Mouse (Mus musculus): Measurements from ENCODE around the gene Srsf1.

The Srsf1 gene

DNA sequence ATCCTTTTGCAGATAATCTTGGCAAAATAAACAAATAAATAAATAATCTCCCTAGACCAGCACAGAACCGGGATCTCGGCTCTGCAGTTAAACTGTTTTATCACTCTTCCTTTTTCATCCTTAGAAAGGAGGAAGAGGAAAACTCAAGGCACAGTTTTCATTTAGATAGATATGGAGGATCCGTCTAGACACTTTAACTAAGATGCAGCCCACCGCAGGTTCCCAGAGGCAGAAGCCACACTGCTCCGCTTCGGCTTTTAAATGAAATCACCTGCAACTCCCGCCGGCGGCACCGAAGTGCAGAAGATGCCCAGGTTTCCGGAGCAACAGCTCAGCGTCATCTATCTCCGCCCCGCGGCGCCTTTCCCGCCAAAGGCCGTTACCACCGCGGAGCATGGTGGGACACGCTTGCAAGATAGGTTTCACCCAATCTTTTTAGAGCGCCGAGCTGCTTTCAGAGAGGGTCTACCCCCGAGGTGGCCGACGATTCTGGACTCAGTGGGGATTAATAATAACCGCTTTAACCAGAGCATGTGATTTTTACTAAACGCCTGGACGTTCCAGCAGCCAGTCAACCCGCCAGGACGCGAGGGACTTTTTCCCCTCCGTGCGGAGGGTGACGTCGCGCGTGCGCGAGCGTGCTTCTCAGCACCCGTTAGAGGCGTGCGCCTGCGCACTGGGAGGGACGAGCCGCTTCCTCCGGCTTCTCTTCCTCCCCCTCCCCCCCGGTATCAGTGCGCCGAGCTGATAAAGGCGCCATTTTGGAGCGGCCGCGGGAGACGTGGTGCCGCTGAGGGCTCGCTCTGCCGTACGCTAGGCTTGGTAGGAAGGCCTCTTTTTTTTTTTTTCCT lies at the start of gene Srsf1:
Gene Srsf1, plus strand, starts transcription at position 430 of the 851 bp plus-strand sequence.
- DNase-seq (ENCODE audit: low read depth) = peak; percentile 97

DNA sequence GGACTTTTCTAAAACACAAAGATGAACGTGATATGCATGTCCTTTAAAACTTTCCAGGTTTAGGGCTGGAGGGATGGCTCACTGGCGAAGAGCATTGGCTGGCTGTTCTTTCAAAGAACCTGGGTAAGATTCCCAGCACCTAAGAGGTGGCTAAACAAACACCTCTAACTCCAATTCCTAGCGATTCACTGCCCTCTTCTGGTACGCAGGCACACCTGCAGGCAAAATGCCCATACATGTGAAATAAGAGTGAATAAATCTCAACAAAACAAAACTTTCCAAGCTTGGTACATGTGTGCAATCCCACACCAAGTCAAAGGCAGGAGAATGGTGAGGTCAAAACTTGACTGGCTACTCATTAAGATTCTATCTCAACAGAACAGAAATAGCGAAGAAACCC lies 47.4 kb upstream of the Srsf1 start:
- no peak for DNase-seq (ENCODE audit: low read depth)

DNA sequence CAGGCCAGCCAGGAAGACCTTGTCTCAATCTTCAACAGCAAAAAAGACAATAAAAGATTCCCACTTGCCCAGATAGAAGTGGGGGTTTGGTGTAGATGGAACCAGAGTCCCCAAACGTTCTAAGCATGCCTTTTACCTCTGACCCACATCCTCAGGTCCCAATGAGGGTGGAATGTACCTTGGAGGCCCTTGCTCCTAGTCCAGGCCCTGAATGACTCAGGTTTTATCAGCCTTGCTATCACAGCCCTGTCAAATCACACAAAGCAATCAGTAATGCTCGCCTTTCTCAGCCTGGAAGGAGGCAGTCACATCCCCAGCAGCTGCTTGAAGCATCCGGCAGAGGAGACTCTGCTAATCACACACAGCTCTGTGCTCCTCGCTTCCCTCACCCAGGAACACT lies 44.4 kb upstream of the Srsf1 start:
- DNase-seq (ENCODE audit: low read depth) = no peak

DNA sequence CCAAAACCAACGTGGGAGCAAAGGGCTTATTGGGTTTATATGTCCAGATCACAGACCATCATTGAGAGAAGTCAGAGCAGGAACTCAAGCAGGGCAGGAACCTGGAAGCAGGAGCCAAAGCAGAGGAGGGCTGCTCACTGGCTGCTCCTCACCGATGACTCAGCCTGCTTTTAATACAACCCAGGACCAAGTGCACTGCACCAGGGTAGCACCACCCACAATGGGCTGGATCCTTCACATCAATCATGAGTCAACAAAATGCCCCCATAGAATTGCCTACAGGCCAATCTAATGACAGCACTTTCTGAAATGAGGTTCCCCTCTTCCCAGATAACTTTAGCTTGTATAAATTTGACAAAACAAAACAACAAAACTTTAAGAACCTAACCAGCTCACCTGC lies 43.0 kb upstream of the Srsf1 start:
- no peak for DNase-seq (ENCODE audit: low read depth)

DNA sequence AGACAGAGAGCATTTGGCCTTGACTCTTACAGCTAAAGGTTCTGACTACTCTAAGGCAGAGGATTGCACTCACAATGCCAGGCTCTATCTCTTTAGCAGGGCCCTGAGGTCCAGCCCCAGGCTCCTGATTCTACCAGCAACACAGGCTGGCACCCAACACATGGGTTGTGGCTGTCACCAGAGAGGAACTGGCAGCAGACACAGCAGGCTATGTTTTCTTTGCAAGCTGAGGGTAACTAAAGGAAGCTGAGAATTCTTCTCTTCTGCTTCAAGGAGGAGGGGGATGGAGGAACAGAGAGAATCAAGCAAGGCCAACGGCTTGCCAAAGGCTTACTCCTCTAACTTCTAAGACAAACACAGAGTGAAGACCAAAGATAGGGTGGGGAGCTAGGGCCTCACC lies 38.5 kb upstream of the Srsf1 start:
- DNase-seq (ENCODE audit: low read depth) = no peak

DNA sequence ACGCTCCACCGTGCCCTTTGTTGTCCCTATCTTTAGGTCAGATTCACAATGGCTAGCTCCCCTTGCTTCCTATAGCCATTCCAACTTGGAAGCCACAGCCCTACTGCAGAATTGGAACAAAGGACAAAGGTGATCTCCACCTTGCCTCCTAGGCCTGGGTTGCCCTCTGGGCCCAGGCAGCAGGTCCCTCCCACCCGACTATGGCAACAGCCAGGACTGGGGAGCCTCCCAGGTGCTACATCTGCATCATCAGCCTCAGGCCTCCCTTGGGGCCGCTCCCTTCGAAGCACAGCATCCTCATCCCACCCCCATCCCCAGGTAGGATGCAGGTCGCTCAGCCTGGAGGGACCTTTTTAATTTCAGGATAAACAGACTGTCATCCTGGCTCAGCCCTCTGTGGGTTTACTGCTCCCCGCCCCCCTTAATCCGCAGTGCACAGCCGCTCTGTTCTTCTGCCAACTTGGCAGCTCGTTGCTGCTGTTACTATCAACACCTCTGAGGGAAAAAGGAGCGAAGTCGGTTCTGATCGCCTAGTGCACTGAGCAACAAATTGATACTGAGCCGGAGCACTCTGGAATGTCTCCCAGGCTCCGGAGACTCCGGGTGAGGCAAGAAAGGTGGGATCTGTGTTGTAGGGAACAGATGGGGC lies 37.5 kb upstream of the Srsf1 start:
- DNase-seq (ENCODE audit: low read depth) = no peak

DNA sequence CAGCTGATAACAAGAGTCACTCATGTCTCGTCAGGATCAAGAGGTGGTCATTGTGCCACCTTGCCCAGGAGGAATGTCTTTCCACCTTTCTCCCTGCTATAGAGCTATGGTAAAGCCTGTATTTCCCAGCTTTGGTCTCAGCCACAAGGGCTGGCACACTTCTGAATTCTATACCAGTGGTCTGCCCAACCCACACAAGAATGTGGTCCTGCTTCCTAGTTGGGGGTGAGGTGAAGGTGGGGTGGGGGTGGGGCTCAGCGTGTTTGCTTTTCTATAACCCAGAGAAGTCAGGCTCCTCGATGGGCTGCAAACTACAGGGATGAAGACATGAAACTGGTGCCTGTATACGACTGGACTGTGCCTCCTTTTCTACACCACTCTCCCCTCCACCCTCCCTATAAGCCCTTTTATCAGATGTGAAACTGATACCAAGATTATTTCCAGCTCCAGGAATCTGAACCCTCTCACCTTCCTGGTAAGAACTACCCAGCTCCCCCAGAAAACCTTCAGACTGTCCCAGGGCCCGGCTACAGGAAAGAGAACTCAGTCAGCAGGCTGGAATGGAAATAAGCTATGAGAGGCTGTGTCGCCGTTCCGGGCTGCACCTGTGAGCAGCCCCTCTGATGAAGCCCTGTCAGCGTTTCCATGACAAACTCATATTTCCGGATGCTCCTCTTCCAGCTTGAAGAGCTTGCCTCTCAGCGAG lies 35.8 kb upstream of the Srsf1 start:
- DNase-seq (ENCODE audit: low read depth) = no peak

DNA sequence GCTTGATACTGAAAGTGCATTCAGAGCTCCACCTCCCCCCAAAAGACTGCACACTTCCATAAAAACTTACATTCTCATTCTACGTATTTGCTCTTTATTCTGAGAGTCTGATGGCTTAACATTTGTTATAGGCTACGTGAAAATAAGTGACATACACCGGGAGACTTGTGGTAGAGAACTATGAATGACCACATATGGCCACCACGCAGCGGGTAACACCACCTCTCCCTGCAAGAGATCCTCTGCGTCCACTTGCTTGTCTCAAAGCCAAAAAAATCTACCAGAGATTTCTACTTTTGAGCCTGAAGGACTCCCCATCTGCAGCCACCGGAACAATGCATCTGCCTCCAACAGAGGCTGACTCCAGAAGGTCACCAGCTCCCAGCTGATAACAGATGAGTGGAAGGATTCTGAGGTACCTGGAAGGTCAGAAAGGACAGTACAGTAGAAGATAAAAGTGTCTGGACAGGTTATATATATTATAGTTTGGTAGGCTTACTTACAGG lies 35.2 kb upstream of the Srsf1 start:
- no peak for DNase-seq (ENCODE audit: low read depth)

DNA sequence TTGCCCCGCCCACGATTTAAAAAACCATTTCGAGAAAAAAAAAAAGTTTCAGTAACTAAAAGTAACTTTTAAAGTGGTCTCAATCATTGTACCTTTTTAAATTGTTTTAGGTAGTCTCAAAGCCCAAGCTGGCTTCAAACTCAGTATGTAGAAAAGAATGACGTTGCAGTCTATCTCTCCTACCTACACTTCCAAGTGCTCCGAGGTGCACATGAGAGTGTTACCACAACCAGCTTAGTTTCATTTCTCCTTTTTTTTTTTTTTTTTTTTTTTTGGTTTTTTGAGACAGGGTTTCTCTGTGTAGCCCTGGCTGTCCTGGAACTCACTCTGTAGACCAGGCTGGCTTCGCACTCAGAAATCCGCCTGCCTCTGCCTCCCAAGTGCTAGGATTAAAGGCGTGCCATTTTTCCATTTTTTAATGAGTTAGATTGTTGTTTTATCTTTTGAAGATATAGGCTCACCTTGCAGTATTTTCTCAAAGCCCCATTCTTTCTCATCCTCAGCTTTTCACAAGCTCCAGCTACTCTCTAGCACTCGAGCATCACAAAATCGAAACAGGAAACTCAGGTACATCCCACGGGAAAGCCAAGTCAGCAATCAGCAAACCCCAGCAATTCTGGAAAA lies 34.4 kb upstream of the Srsf1 start:
- DNase-seq (ENCODE audit: low read depth) = no peak

DNA sequence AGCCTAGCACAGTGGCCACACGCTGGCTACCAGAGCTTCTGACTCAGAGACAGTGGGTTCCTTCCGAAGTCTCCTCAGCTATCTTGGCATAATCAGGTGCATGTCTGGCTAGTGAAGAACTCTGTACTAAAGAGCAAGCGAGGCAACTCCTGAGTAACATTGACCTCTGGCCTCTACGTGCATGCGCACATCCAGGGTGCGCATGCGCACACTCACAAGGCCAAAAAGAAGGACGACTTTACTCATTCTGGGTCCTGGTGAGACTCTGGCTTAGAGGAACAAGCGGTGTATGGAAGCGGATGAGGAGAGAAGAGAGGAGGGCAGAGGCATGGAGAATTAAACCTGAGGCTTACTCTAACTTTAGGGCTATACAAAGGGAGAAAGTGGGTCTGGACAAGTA lies 33.5 kb upstream of the Srsf1 start:
- no peak for DNase-seq (ENCODE audit: low read depth)

DNA sequence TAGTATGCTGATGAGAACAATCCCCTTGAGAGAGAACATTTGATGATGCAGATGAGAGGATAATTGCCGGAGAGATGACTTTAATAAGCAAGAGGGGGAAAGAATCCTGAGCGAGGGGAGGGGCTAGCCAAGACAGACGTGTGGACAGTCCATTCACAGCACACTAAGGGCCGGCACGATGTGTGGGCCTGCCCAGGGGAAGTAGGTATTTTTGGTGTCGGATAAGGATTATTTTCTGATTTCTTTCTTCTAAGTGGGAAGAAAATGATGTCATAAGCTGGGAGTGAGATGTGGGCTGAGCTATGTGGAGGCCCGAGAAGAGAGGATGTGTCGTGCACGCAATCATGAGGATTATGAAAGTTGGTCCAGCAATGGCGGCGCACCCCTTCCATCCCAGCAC lies 32.0 kb upstream of the Srsf1 start:
- no peak for DNase-seq (ENCODE audit: low read depth)

DNA sequence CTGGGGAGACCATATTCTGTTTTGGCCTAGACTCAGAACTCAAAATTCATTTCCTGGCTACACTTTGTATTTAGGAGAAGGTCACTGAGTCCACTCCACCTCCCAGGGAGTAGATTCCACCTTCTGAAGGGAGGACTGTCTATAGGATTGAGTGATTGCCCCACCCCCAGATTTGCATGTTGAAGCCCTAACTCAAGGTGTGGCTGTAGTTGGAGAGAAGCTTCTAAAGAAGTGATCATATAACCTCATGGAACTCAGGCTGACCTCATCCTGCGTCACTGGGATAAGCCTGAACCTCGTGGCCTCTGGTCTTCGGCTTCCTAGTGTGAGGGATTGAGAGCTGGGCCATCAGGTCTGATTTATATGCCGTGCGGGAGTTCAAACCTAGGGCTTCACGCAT lies 31.4 kb upstream of the Srsf1 start:
- DNase-seq (ENCODE audit: low read depth) = no peak

DNA sequence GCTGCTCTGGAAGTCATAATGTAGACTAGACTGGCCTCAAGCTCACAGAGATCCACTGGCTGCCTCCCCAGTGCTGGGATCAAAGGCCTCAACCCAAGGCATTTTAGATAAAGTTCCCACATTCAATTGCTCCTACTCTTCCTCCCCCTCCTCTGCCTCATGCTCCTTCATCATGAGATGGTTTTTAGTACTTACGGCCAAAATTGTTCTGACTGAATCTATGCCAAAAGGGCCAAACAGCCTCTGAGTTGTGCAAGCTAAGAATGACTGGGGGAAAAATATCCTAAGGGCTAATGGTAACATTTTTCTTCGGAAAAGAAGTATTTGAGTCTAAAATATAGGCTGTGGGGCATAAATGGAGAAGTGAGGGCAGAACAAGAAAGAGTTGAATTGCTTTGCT lies 23.2 kb upstream of the Srsf1 start:
- DNase-seq (ENCODE audit: low read depth) = no peak

DNA sequence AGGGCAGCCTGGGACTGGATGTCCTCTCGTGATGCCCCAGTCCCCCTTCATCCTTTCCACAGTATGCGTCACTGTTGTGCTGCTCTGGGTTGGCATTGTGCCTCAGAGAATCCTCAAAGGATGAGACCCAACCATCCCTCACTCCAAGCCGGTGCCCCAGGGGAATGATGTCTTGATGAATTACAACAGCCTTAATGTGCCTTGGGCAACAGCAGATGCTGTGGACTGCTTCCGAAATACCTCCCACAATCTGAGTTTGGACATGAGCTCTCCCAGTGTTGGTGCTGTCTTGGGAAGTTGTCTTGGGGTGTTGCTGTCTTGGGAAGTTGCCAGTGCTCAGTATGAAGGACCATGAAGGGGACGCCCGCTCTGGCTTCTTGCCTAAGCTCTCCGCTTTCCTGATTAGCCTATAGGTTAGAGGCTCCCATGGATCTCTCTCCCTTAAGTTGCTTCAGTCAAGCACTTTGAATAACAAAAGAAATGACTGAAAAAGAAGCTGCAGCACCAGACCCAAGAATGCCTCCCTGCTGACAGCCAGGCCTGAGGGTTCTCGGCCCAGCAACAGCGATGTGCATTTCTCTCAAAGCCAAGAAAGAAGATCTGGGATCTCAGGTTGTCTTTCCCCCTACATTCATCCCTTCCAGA lies 19.7 kb upstream of the Srsf1 start:
- DNase-seq (ENCODE audit: low read depth) = no peak

DNA sequence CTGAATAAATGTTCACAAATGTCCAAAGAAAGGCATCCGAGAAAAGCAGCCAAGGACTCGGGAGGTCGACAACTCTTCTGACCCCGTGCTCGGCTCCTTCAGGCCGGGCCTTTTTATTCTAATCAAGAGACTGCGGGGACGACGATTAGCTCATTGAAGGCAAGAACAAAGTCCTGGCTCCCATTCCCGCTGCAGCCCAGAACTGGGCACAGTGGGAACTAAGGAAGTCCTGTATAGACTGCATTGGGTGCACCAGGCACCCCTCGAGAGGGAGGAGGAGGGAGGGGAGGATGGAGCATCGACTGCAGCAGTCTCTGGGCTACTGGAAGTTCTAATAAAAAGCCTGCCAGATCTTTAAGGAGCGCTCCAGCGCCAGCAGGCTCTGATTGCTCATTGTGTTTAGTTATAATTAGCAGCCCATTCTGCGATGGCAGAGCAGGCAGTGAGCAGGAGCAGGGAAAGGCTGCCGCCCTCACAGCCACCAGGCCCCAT lies 18.9 kb upstream of the Srsf1 start:
- no peak for DNase-seq (ENCODE audit: low read depth)

DNA sequence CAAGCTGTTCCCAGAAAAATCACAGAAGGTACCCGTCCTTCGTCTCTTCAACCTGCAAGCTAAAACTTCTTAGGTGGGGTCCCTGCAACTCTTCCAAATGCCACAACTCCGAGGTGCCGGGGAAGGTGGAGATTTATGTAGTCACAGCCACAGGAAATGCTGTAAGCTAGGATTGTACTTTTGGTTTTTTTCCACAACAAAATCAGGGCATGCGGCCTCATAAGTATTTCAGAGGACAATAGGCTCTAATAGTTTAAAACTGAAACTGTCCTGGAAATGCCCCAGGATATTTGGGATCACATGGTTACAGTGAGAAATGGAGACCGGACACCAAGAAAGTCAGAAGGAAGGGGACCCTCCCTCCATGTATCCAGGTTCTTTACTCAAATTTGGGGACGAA lies 17.0 kb upstream of the Srsf1 start:
- DNase-seq (ENCODE audit: low read depth) = no peak

DNA sequence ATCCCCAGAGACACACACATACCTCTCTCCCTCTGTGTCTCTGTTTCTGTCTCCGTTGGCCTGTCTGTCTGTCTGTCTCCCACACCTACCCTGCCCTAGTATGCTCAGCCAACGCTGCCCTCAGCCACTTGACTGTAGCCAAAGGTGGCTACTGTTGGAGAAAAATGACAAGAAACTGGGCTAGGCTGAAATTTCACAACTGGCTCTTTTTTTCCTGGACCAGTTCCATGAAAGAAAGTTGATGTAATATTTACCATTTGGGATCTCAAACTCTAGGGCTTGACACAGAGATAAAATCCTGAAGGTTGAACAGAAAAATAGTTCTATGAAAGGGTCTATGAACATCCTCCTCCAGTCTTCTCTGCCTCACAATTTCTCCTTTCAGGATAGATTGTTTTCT lies 16.3 kb upstream of the Srsf1 start:
- no peak for DNase-seq (ENCODE audit: low read depth)

DNA sequence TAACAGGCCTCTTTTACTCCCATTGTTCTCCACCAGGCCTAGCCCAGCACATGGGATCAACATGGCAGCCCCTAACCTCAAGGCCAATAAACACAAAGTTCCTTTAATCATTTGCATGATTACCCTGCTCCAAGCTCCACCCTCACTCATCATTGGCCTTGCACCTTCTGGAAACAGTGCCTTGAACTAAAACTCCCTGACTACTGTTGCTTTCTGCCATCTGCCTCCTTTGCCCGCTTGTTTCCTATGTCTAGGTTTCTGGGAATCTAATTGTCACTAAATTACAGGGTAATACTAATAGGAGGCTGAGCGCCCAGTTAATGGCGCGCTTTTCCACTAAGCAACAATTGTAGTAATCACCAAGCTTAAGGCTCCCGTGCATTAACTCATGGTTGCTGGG lies 15.4 kb upstream of the Srsf1 start:
- DNase-seq (ENCODE audit: low read depth) = no peak

DNA sequence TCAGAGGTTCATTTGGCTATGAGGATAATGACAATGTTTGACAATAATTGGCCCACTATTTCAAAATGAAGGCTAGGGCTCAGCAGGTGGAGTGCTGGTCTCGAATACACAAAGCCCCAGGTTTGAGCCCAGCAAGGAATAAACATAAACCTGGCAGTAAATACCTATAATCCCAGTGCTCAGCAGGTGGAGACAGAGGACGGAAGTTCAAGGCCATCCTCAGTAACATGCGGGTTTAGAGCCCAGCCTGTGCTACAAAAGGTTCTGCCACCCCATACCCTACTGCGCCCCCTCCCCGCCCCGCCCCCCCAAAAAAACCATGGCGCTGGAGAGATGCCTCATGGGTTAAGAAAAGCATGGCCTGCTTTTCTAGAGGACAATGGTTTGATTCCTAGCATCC lies 11.2 kb upstream of the Srsf1 start:
- no peak for DNase-seq (ENCODE audit: low read depth)

DNA sequence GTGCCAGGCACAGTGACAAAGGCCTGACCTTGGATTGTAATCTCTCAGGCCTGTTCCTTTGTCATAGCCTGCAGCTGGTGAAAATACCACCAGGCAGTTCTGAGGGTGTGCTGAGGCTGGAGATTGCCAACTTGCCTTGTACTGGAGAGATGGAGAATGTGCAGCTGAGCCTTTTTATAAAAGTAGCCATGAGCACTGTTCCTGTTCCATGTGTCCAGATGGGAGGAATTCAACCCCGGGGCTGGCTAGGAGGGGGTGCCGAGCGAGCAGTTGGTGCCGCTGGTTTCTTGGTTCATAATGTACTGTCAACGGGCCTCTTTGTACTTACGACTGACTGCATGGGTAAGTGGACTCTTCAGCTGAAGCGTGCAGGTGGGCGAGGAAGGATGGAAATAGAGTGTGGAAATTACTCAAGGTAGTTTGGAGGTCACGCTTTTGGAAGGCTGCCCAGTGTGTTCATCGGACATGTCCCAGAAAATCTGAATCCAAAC lies 10.4 kb upstream of the Srsf1 start:
- no peak for DNase-seq (ENCODE audit: low read depth)

DNA sequence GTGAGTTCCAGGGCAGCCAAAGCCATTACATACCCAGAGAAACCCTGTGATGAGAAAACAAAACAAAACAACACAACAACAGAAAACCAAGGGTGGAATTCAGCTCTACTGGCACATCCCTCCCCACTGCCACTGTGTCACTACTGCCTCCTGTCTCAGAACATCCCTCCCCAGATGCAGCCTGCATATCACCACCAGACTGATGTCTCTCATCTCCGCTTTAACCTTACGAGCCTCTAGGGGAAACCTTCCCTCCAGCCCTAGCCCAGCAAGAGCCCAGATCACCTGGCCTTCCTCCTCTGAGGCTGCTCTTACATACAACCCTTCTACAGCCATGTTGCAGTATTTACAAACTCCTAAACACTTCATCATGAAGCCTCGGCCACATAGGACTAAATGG lies 9.8 kb upstream of the Srsf1 start:
- DNase-seq (ENCODE audit: low read depth) = no peak

DNA sequence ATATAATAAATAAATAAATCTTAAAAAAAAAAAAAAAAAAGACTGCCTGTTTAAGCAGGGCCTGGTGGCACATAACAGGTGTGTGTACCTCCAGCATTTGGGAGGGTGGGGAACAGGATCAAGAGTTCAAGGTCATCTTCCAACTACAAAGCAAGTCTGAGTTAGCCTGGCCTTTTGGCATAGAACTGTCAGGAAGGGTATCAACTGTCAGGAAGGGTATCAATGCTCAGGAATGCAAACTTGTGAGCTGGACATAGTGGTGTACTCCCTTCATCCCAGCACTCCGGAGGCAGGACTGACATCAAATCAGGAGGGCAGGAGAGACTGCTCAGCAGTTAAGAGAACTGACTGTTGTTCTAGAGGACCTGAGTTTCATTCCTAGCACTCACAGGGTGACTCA lies 8.1 kb upstream of the Srsf1 start:
- no peak for DNase-seq (ENCODE audit: low read depth)

All from c-Kit-positive CD71-negative TER-119-negative erythroid progenitor cells, embryonic 14.5 days (primary cell).